Mouse (Mus musculus): ENCODE measurements around the gene Safb2. TPM values are rescaled to one million over a fixed set of nuclear protein-coding genes. Genes with fewer than 3 reads are reported as not detected.

Safb2 gene
- polyA plus RNA-seq, 1 experiment, result 29.9 TPM

DNA sequence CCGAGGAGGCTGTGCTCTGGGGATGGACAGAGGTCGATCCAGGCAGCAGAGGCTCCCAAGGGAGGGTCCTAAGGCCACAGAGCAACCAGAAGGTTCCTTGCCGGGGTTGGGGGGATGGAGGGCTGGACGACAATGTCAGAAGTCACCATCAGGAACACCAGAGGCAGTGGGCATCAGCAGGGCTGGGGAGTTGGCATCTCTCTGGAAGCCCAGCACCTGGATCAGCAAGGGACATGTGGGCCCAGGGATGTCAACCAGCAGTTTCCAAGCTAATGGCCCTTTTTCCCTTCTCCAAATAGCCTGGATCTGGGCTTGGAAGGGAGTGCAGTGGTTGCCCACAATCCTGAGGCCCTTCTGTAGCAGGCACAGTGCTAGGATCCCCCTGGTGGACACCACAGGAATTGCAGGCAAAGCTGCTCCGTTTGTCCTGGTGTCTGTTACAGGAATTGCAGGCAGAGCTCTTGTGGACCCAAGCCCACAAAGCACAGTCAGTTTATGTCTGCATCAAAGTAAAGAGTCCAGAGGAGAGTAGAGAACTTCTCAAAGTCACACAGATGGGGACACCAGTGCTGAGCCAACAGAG is 31.5 kb downstream of the Safb2 start:
- Histone ChIP-seq H3K4me3 (ENCODE audit: insufficient read depth, low read depth, low read length) (no peak overlapping the region), H3K27ac (replicated peaks; ENCODE audit: low read depth, low read length) (no peak overlapping the region), H3K4me1 (ENCODE audit: control insufficient read depth, insufficient read depth, insufficient read length, low read length) (no peaks in the 10 kb centered on the region)

DNA sequence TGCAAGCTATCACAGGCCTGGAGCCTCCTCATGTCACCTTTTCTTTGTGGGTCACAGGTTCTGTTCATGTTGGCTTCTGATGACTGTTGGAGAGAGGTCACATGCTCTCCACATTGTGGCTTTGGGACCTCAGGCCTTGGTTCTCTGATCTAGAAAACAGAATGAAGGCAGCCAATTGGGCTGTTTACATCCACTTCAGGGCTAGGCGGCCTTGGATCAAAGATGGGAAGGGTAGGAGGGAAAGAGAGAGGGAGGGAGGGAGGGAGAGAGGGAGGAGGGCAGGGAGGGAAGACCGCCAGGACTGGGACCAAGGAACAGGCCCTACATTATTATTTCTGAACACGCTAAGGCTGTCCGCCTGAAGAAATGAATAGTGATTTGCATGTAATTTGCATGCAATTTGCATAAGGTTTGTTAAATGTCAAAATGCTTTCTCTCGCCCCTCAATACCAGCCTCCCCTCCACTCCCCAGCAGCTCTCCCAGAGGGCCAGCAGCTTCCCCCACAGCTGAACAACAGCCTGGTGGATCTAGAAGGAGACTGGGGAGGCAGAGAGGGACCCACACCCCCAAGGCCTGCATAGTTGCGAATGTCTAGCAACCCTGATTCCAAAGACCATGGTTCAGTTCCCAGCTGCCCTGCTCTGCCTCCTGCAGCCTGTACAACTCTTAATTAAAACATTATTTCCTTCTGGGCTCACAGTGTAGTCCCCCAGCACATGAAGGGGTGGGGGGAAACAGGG is 32.4 kb downstream of the Safb2 start:
- H3K27ac ChIP-seq (replicated peaks; ENCODE audit: low read depth, low read length), result no peak overlapping the region
- no peak overlapping the region for H3K4me3 ChIP-seq (ENCODE audit: insufficient read depth, low read depth, low read length)
- no peaks in the 10 kb centered on the region for H3K4me1 ChIP-seq (ENCODE audit: control insufficient read depth, insufficient read depth, insufficient read length, low read length)

DNA sequence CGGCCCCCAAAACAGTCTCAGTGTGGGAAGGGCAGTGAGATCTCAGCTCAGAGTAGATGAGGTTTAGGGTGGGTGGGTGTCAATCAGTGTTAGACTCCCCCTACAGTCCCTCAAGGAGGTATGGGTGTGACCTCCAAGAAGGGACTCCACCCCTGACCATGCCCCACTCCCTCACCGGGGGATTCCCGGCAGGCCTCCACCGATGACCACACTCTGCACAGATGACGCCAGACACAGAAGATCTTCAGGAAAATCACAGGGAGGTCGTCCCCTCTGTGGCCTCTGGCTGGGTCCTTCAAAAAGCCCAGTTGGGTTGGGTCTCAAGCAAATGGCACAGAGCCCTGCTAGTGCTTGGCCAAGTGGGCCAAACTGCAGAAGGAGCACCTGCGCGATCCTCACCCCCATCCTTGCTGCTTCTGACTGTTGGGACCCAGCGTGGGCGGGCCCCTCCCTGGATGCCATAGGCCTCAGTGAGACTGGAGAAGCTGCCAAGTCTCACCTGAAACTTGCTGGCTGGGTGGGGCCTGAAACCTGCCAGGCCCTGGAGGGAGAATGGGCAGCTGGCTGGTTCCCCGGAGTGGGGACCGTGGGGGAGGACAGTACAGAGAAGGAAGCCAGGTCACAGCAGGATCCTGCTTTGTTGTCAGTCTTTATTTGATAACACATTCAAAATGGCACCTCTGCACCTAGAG is 33.5 kb downstream of the Safb2 start:
- Histone ChIP-seq H3K4me1 (ENCODE audit: control insufficient read depth, insufficient read depth, insufficient read length, low read length) (no peaks in the 10 kb centered on the region), H3K4me3 (ENCODE audit: insufficient read depth, low read depth, low read length) (no peak overlapping the region), H3K27ac (replicated peaks; ENCODE audit: low read depth, low read length) (no peak overlapping the region)

DNA sequence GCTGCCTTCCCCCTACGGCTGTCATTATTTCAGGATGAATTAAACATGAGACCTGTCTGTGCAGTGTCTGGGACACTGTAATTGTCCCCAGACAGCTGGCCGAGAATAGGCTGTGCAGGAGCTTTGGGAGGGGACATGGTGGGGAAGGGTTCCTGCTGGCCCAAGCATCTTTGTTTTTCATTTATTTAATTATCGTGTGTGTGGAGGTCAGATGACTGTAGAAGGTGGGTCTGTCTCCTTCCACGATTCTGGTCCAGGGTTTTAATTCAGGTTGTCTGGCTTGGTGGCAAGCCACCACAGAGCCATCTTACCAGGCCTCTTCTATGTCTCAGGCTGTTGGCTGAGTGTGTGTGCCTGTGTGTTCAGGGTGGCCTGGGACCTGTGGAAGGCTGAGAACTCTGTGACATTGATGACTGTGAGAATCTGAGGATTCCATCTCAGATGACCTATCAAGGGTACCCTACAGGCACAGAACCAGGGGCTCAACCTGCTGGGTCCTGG is 35.7 kb downstream of the Safb2 start:
- Histone ChIP-seq H3K4me3 (ENCODE audit: insufficient read depth, low read depth, low read length) (no peak overlapping the region), H3K4me1 (ENCODE audit: control insufficient read depth, insufficient read depth, insufficient read length, low read length) (no peaks in the 10 kb centered on the region), H3K27ac (replicated peaks; ENCODE audit: low read depth, low read length) (no peak overlapping the region)

DNA sequence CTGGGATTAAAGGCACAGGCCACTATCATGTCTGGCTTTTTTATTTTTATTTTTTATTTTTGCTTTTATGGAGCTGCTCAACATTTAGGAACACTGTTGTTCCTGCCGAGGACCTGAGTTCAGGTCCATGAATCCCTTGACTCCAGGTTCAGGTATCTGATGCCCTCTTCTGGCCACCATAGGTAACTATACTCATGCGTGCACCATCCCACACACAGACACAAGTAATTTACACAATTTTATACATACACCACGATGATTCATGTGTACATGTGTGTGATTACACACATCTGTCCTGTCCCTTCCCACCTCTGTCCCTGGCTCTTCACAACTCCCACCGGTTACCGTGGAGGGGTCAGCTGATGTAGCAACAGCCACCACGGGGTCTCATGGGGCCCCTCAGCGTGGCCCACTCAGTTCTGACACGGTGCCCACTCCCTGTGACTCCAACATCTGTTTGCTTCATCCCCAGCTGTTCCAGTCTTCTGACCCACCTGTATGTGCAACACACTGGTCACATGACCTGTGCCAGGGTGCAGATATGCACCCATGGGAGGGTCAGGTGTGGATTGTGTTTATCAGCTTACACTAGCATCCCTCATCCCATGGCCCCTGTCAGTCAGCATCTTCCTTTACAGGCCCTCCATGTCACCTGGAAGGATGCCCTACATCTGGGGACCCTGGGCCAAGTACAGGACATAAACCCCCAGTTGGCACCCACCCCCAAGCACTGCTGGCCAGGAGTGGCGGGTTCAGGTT is 36.4 kb downstream of the Safb2 start:
- H3K4me1 ChIP-seq (ENCODE audit: control insufficient read depth, insufficient read depth, insufficient read length, low read length), result no peaks in the 10 kb centered on the region
- H3K4me3 ChIP-seq (ENCODE audit: insufficient read depth, low read depth, low read length), result no peak overlapping the region
- H3K27ac ChIP-seq (replicated peaks; ENCODE audit: low read depth, low read length), result no peak overlapping the region

DNA sequence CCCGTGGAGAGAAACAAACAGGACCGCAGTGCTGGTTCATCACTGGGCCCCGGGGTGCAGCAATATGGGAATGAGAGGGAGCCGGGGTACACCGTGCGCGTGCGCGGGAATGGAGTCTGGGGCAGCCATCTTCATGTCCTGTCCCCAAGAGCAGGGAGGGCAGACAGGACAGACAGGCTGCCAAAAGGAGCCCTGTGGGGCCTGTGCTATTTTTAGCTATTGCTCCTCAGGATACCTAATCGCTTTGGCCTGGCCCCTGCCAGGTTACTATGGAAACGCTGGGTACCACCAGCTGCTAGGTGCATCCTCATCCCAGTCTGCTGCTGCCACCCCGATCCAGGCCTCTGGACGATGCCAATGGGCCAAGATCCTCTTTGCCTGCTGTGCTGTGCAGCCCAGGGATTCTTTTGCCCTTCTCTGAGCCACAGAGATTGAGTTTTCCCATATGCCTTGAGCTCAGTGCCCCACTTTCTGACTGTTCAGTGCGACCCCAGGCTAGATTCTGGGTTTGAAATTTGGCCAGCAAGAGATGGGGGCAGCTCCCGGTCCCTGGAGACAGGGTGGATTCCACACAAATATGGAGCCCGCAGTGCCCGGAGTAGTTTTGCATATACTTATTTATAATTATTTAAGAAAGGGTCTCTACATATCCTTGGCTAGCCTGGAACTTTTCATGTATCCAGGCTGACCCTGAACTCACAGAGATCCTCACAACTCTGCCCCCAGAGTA is 37.1 kb downstream of the Safb2 start:
- Histone ChIP-seq H3K4me1 (ENCODE audit: control insufficient read depth, insufficient read depth, insufficient read length, low read length) (no peaks in the 10 kb centered on the region), H3K4me3 (ENCODE audit: insufficient read depth, low read depth, low read length) (no peak overlapping the region), H3K27ac (replicated peaks; ENCODE audit: low read depth, low read length) (no peak overlapping the region)

DNA sequence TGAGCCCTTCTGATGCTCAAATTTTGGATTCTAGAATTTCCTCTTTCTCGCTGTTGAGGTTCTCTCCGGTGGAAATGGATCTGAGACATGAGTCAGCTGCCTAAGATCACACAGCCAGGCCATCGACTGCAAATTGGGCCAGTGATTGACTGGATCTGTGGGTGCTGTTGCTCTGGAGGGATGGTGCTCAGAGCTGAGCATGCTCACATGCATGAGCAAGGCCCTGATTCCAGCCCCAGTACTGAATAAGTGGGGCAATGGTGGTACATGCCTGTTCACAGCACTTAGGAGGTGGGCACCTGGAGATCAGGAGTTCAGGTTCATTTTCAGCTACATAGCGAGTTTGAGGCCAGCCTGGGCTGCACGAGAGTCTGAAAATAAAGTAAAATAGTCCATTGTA is 37.8 kb downstream of the Safb2 start:
- no peaks in the 10 kb centered on the region for H3K4me1 ChIP-seq (ENCODE audit: control insufficient read depth, insufficient read depth, insufficient read length, low read length)
- H3K27ac ChIP-seq (replicated peaks; ENCODE audit: low read depth, low read length), result no peak overlapping the region
- H3K4me3 ChIP-seq (ENCODE audit: insufficient read depth, low read depth, low read length), result no peak overlapping the region

DNA sequence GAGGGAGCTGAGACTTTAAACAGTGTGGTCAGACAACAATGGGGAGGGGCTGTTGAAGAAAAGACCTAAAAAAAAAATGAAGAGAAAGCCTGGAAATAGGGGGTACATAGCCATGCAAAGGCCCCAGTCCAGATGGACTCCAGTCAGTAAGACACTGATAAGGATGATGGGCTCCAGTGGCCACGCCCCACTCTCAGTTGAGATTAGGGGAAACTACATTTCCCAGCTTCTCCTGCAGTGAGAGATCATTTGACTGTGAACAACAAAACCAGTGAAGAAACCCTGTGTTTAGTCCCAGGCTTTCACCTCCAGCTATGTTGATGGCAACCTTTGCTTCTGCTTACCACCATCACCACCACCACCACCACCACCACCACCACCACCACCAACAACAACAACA is 38.4 kb downstream of the Safb2 start:
- no peaks in the 10 kb centered on the region for H3K4me1 ChIP-seq (ENCODE audit: control insufficient read depth, insufficient read depth, insufficient read length, low read length)
- H3K27ac ChIP-seq (replicated peaks; ENCODE audit: low read depth, low read length), result no peak overlapping the region
- H3K4me3 ChIP-seq (ENCODE audit: insufficient read depth, low read depth, low read length), result no peak overlapping the region

DNA sequence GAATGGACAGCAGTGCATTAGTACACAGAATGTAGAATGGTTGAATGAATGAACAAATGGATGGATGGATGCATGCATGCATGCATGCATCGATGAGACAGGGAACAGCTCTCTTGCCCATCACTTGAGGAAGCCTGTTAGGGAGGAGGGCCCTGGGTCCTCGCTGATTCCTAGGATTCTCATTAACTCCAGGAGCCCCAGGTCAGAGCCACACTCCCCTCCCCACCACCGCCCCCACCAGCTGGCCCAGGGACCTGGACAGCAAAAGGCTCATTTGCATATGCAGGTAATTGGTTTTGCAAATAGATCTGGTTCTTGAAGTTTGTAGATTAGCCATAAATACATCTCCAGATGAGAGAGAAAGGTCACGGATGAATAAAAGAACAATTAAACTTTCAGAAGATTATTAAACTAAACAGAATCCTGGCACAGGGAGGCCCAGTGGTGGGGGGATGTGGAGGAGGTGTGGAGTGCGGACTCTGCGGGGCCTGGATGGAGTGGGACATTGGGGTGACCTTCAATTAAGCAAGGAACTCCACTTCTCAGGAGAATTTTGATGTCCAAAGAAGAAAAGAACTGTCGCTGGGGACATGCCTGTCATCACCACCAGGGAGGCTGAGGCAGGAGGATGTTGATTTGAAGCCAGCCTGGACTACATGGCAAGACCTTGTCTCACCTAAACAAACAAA is 39.5 kb downstream of the Safb2 start:
- H3K27ac ChIP-seq (replicated peaks; ENCODE audit: low read depth, low read length), result no peak overlapping the region
- H3K4me1 ChIP-seq (ENCODE audit: control insufficient read depth, insufficient read depth, insufficient read length, low read length), result no peaks in the 10 kb centered on the region
- no peak overlapping the region for H3K4me3 ChIP-seq (ENCODE audit: insufficient read depth, low read depth, low read length)

DNA sequence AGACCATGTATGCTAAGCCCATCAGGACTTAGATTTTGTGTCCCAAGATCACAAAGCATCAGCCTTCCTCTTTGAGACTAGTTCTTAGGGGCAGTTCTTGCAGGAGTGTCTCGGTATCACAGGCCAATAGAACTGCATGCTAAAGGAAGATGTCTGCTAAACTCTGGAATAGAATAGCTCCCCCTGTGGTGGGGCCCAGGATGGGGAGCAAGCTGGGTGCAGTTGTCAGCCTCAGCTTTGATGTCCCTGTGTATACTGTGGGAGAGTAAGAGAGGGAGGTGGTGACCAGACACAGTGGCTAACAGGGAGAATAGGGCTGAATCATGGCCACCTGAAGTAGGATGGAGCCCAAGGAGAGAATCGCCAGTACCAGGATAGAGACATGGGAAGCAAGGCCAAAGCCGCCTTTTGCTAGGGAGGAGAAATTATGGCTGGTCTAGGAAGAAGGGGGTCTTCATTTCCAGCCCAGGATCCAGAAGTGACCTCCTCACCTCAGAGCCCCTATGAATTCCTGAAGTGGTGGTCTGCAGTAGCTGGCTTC is 40.6 kb downstream of the Safb2 start:
- no peaks in the 10 kb centered on the region for H3K4me1 ChIP-seq (ENCODE audit: control insufficient read depth, insufficient read depth, insufficient read length, low read length)
- no peak overlapping the region for H3K27ac ChIP-seq (replicated peaks; ENCODE audit: low read depth, low read length)
- no peak overlapping the region for H3K4me3 ChIP-seq (ENCODE audit: insufficient read depth, low read depth, low read length)

DNA sequence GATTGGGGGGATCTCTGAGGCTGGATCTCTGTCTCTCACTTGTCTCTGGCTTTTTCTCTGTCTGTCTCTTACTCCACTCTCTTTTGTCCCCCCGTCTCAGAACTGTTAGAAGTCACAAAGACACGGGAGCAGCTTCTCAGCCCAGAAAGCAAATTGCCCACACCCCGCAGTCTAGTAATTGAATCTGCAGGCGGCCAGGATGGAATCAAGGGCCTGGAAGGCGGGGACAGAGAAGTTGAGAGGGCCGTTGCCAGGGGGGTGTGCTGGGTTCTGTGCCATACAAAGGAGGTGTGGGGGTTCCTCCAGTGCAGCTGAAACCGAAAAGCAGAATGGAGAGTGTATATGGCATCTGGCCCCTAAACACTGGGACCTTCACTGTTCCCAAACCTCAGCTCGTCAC is 41.6 kb downstream of the Safb2 start:
- no peak overlapping the region for H3K4me3 ChIP-seq (ENCODE audit: insufficient read depth, low read depth, low read length)
- H3K4me1 ChIP-seq (ENCODE audit: control insufficient read depth, insufficient read depth, insufficient read length, low read length), result no peaks in the 10 kb centered on the region
- H3K27ac ChIP-seq (replicated peaks; ENCODE audit: low read depth, low read length), result no peak overlapping the region

DNA sequence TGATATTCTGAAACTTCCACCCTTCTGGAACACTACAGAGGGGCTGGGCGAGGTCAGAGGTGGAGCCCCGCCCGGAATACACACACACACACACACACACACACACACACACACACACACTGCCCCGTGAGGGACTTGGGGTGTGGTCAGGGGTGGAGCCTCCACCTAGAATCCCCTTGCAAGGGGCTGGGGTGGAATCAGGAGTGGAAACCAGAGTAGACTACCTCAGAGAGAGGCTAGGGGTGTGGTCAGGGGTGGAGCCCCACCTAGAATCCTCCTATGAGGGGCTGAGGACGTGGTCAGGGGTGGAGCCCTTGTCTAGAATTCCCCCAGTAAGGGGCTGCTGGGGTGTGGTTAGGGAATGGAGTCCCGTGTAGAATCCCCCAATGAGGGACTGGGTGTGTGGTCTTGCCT is 43.8 kb downstream of the Safb2 start:
- no peak overlapping the region for H3K4me3 ChIP-seq (ENCODE audit: insufficient read depth, low read depth, low read length)
- no peak overlapping the region for H3K27ac ChIP-seq (replicated peaks; ENCODE audit: low read depth, low read length)
- no peaks in the 10 kb centered on the region for H3K4me1 ChIP-seq (ENCODE audit: control insufficient read depth, insufficient read depth, insufficient read length, low read length)

DNA sequence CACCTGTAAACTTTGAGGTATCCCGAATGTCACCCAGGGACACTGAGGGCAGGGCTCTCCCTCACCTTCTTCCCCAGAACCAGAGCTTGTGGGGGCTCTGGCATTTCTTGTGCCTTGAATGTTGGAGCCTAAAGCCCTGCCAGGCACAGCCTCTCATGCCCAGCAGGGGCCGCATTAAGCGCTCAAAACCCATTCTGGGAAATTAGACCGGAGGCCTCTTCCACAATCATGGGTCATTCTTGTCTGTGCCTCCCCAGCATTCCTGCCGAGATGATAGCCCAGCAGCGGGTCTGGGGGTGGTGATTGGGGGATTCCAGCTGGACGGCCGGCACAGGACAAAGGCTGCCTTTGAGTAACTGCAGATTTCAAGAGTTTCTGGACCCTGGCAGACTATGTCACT is 46.5 kb downstream of the Safb2 start:
- Histone ChIP-seq H3K4me1 (ENCODE audit: control insufficient read depth, insufficient read depth, insufficient read length, low read length) (no peaks in the 10 kb centered on the region), H3K4me3 (ENCODE audit: insufficient read depth, low read depth, low read length) (no peak overlapping the region), H3K27ac (replicated peaks; ENCODE audit: low read depth, low read length) (no peak overlapping the region)

DNA sequence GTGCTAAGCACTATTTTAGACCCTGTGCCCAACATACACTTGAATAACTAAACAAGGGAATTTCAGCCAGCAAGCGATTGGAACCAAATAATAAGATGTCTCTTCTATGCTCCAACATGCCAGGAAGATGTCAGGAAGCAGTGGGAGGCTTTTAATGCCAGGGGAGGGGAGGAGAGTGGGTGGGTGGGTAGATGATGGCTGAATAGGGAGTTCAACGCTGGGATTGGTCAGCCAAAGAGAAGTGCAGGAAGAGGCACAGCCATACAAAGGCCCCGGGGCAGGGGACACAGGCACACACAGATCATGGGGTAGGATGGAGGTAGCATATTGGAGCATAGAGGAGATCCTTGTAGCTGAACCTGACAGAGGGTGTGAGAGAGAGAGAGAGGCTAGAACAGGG is 47.5 kb downstream of the Safb2 start:
- Histone ChIP-seq H3K4me1 (ENCODE audit: control insufficient read depth, insufficient read depth, insufficient read length, low read length) (no peaks in the 10 kb centered on the region), H3K27ac (replicated peaks; ENCODE audit: low read depth, low read length) (no peak overlapping the region), H3K4me3 (ENCODE audit: insufficient read depth, low read depth, low read length) (no peak overlapping the region)
